Mouse (Mus musculus) myocyte (in vitro differentiated cells): ENCODE measurements around the gene Trim26.
"Not testable (repeated sequence)": the region's sequence is repeated elsewhere in the genome, so short reads cannot be mapped to it uniquely, and the experiment has no call there.

Experiments used
- MAX ChIP-seq: IDR thresholded peaks from one replicate; pipeline ENCODE4 v1.6.1; 2011; ENCODE audit warnings: low read depth, mild to moderate bottlenecking, control low read depth
- POLR2A ChIP-seq: IDR thresholded peaks from one replicate; pipeline ENCODE4 v1.6.1; 2011; ENCODE audit warnings: low read depth, mild to moderate bottlenecking, control low read depth, moderate library complexity; ENCODE audit not compliant: insufficient read length

- TF ChIP-seq MAX, POLR2A: not testable (repeated sequence)
These were observed 54.6 kb downstream of the Trim26 start for GRCm38 (mm10) chr17:36891496-36891895.
